Mouse (Mus musculus) telencephalon, adult 2 months (tissue): ENCODE measurements around the gene Klf3.
A peak's percentile ranks its signal among the peaks of the same experiment; 100 is the strongest.

Experiments
- DNase-seq: peaks from one replicate; pipeline ENCODE4 v3.0.0-alpha.2; 2011; ENCODE audit warnings: low read depth, low spot score

Gene Klf3

DNA sequence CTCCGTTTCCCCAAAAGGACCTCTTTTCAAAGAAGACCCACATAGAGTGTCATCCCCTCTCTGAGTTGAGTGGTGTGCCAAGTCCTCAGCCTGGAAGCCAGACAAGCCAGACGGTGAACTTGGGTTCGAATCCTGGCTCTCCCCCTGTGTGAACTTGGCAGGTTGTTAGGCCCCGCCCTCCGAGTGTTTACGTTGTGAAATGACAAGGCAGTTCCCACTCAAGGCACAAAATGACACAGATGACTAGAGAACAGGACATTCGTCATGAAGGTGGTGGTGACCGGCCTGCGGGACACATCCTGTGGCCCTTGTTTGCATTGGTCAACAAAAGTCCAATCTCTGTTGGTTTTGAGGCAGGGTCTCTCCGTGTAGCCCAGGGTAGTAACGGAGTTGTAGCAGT is 6.7 kb downstream of the Klf3 start:
- DNase-seq: no peak

DNA sequence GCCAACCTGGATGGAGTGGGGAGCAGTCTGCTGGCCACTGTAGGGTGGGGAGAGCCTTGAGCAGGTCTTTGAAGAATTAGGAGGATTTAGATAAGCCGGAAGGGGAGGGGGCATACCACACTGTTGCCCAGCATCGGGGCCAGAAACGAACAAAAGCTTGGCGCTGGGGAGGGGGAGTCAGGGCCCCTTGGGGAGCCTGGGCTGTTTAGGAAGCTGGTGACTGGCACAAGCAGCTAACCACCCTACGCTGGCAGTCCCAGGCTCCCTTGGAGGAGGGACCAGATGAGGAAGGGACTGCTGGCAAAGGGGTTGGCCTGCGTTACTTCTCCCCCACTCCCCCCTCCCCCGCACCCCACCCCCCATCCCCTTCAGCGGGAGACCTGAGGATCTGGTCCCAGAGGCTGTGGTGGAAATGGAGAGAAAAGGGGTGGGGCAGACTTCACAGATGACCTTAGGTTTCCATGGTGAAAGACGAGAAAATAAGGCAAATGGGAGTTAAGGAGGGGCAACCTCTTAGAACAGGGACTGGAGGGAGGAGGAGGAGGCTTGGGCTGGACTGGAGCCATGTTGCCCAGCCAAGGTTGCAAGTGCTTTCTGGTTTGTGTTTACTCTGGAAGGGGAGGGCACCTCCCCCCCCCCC is 7.8 kb downstream of the Klf3 start:
- DNase-seq: no peak

DNA sequence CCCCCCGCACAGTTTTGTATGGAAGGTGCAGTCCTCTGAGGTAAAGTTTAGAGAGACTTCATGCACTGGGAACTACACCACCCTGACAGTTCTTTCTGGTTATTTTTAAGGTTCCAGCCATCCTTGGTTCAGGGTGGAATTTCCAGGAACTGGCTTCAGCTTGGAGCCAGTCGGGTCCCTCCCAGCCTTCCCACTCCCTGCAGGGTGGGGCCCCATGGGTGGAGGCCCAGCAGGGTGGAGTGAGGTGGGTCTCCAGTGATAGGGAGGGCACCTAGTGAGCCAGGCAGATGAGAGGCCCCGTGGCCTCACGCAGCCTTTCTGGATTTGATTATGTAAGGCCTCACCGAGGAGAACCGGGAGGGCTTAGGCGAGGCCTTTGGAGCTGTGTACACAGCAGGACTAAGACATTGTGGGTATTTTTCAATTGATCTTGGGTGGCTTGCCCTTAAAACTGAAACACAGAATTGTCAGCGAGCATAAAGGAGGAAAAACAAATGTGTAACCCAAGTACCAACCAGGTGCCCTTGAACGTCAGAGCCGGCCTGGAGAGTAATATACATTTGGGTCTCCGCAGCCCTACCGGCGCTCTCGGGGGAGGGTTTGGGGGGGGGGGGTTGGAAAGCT is 8.4 kb downstream of the Klf3 start:
- DNase-seq: no peak

DNA sequence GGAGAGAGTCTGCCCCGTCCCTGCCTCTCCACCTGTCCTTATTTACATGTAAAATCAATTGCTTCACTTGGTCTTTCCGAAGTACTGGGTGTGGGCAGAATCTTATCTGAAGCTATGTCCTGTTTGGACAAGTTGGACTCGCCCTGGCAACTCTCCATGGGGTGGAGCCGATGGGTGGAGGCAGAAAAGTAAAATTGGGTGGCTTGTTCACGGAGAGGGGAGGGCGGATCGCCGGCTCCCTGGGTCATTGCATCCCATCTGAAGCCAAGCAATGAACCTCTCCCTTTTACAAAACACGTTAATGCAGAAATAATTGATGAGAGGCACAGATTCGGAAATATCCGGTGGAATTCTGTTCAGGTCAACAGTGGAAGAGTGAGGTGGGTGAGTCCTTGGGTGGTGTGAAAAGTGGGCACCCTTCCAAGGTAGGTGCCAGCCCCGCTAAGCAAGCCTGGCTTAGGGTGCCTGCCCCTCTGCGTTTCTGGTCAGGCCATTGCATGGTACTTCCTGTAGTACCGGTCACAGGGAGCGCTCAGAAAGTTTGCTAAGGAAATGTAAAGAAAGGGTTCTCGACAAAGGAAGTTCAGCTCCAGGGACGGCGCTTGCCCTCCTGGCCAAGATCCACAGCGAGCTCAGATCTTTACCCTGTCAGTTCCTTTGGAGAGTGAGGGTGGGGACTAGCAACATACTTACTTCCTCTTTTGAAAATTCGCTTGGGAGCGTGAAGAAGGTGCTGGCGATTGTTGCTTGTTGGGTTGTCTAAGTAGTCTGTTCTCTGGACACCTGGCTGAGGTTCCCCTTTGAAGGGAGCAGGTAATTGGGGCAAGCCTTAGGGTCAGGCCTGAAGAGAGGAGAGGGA is 9.2 kb downstream of the Klf3 start:
- no peak for DNase-seq

DNA sequence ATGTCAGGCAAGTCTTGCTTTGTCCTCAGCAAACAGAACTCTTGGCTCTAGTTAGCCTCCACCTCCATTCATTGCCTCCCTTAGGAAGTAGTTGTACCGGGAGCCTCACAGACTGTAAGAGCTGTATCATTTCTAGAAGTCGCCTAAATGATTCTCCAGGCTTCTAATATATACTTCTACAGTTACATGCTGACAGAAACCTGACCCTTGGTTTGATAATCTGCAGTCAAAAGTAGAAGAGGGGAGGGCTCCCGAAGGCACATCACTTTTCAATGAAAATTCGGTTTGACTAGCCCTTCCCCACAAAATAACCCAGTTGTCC is 9.8 kb downstream of the Klf3 start:
- no peak for DNase-seq

DNA sequence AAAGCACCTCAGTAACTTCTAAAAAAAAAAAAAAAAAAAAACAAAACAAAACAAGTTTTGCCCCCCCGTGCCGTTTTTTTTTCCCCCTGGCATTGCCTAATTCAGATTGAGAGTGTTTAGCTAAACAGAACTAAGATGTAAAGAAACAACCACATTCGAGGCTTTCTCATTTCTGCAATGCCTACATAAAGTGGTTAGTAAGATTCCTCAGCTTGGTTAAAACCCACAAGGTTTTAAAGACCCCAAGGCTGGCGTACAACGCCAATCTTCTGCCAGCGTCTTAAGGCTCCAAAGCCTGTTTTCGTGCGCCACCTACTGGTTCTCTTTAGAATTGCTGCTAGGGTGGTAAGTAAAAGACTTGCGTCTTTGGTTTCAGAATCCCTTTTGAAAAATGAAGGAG is 10.2 kb downstream of the Klf3 start:
- peak; percentile 82 for DNase-seq

DNA sequence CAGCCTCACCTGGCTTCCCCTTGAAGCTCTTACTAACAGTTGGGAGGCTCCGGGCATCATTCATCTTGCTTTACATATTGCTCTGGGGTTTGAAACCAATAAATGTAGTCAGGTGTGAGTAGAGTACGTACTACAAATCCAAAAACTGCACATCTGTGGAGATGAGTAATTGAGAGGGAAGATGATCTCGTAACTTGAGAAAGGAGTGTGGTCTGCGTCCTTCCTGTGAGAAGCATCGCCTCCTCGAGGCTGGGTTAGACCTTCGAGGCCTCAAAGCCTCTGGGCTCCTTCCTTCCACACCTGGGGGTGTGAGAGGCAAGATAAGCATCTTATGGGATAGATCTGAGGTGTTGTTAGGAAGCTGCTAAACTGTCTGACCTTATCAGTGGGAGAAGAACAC is 11.2 kb downstream of the Klf3 start:
- DNase-seq: no peak

DNA sequence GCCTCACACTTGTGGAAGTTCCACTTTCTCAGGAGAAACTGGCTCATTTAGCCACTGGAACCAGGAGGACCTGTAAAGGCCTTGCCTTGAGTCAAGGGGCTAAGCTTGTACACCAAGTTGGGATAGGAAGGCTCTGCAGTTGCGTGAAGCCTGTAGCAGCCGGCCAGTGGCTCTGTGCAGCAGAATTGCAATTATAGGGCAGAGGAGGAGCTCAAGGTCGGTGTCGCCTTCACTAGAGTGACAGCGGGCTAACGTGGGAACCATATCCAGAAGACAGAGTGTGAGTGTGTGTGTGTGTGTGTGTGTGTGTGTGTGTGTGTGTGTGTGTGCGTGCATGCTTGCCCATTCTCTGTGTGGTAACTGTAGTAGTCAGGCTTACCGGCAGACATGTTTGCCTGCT is 12.4 kb downstream of the Klf3 start:
- DNase-seq: no peak

DNA sequence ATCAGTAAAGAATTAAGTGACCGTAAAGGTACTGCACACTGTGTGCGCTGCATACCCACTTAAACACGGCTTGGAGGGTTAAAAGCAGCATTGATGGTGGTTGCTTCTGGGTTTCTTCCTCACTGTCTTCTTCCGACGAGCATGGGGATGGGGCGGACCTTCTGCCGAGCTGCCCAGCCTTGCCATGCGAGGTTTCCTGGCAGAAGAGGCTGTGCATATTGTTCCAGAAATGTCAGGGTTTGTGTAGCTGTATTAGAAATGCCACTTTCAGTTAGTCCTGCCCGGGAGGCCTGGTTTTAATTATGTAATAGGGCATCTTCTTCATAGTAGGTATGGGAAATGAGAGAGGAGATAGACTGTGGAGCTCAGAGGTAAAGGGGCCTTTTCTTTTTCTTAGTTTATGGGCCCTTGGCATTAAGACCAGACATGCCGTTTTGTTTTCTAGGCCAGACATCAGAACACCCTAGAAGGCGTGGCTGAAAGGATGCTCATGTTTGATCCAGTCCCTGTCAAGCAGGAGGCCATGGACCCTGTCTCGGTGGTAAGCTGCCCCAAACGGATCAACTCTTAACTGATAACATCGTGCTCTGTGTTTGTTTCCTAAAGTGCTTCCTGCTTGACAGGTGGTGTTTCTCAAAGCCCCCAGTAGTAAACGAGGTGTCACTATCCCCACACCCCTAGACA is 13.2 kb downstream of the Klf3 start:
- DNase-seq: no peak

DNA sequence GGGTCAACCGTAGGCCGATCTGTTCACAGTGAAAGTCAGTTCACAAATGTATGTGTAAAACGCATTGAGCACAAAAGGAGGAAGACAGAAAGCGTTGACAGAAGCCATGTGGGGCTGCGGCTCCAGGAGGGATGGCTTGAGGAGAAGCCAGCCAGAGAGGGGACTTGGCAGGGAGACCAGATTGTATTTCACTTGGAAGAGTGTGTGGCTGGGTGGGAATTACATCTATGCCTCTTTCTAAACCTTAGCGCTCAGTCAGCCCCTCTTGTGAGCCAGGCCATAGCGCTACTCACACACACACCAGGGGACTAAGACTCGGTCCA is 13.7 kb downstream of the Klf3 start:
- no peak for DNase-seq

DNA sequence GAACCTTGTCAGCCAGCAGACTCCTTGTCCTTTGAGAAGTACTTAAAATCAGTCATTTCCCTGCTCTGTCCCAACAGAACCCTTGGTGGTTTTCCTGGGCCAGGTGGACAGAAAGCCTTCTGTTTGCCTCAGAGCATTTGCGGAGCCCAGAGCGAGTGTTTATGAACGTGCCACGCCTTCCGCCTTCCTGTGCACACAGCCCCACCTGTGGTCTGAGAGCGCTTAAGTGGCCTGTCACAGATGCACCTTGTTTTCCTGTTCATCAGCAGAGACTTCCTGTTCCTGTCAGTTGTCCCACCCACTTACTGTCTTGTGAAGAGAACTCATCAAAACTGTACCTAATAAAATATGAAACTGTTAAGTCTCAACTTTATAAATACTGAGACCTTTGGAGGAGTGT is 16.2 kb downstream of the Klf3 start:
- no peak for DNase-seq

DNA sequence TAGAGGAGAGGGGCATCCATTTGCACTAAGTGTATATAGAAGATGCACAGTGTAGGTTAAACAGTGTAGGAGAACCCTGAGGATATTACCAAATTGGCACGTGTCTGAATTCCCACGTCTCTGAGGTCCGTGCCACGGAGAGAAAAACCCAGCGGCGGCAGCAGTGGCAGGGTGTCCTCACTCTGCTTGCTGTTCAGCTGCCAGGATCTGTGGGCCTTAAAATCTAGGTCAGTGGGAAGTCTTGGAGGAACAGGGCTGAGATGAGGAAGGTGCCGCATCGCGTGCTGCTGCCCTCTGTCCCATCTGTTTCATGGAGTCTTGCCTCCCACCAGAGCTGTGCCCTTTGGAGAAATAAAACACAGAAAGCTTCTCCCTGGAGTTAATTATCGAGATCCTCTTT is 16.9 kb downstream of the Klf3 start:
- no peak for DNase-seq

DNA sequence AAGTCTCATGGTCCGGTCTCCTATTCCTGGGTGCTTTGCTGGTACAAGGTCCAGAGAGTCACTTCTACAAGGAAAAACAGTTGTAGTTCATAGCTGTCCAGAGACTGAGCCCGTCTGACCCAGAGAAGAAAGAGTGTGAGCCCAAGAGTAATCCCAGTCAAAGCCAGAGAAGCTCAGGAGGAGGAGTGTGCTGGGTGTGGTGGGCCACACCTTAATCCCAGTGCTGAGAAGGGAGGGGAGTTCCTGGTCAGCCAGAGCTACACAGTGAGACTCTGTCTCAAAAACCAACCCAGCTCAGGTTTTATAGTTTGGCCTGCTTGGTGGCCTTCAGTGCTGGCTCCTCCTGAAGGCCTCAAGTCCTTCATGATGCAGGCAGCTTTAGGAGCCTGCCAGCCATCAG is 18.1 kb downstream of the Klf3 start:
- no peak for DNase-seq

DNA sequence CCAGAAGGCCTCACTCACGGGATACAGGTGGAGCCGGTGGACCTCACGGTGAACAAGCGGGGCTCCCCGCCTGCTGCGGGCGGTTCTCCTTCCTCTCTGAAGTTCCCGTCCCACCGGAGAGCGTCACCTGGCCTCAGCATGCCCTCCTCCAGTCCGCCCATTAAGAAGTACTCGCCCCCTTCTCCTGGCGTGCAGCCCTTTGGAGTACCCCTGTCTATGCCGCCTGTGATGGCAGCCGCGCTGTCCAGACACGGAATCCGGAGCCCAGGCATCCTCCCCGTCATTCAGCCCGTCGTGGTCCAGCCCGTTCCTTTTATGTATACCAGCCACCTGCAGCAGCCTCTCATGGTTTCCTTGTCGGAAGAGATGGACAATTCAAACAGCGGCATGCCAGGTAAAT is 18.8 kb downstream of the Klf3 start:
- no peak for DNase-seq

DNA sequence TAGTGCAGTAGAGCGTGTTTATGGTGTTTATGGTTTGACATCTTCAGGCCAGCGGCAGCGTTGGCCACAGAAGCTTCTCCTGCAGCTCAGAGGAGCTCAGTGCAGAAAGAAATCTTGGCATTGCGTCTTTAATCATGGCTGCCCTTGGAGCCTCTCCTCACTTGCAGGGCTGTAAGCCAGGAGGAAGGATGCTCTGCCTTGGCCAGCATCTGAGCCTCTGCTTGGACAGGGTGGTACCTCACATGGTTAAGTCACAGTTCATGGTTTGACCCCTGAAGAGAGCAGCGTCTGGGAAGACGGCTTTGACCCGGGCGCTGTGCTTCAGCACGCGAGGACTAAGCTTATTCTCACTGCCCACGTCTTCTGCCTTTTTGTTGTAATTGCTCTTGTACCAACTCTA is 20.2 kb downstream of the Klf3 start:
- no peak for DNase-seq

DNA sequence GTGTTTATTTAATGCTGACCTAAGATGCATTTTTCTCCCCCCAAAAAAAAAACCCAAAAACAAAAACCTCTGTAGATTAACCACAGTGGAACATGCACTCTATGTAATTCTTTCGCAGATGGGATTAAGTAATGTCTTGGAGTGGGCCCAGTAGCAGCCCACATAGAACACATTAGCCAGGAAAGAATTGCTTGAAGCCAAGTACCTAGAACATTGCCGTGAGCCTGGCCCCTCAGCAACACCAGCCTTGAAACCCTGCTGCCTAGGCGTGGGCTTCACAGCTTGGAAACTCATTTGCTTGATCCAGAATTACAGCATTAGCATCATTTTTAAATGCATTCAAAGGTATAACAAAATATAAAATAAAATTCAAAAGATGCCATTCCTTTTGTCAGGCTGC is 21.6 kb downstream of the Klf3 start:
- peak; percentile 72 for DNase-seq

DNA sequence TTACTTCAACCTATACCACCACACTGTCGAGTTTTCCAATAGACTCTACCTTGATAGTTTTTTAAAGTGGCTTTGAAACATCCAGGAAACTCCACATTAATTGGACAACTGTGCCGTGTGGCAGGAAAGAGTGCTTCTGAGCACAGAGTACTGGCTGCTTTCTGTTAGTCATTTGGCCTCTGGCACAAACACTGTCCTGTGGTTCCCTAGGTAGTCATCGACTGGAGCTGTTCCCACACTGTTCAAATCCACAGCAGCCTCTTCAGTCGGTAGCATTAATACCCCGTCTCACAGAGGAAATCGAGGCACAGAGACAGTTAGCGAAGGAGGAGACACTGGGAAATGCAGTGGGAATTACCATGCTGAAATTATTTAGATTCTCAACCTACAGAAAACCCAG is 22.3 kb downstream of the Klf3 start:
- no peak for DNase-seq

DNA sequence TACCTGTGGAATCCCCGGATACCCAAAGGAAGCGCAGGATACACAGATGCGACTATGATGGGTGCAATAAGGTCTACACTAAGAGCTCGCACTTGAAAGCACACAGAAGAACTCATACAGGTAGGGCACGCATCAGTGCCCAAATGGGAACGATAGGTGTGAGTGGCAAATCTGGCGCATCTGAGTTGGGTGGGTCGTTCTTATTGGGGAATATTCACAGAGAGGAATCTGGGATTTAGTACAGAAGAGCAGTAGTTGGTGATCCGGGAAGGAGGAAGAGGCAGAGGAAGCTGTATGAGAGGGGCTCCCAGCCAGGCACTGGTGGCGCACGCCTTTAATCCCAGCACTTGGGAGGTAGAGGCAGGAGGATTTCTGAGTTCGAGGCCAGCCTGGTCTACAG is 24.0 kb downstream of the Klf3 start:
- no peak for DNase-seq

DNA sequence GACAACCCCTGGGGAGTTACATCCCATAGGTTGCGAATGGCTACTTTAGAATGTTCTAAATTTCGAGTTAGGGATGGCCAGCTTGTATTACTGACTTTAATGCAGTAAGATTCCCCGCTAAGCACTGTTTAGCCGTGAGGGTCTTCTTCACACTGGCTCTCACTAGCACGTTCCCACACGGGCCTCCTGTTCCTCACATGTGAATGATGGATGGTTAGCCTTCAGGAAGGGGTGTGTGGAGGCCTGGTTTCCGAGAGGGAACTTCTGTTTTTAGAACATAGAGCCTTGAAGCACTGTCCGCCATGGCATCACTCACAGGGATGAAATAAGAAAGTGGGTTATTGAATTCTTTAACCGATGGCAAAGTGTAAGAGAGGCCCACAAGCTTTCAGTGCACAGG is 25.1 kb downstream of the Klf3 start:
- no peak for DNase-seq

DNA sequence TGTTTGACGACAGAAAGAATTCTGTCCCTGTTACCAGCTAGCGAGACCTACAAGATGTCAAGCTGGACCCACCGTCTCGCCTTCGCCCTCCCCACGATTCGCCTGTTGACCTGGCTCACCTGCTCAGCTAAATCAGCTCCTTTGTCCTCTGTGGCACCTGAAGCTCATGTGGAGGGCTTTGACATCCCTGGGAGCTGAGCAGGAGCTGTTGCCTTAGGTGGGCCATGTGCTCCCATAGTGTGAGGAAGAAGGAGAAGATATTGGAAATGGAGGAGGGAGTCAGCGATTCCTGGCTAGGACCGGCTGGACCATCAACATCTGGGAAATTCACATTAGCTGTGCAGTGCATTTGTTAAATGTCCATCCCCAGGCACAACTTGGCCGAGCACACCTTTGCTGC is 26.4 kb downstream of the Klf3 start:
- no peak for DNase-seq

DNA sequence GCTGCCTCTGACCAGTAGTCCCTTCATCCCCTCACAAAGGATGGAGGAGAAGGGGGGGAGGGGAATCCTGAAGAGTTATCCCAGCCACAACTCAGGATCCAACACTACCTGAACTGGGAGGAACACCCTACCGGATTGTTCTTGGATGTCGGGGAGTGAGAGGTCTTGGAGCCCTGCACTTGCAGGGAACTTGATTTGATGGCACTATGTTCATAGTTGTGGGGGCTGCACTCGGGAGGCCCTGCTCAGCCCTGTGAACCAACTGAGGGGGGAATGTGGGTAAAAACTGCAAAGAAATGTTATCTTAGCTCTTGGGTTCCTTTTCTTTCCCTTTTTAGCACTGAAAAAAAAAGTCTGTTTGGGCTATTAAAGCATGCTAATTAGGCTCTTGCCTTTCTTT is 27.6 kb downstream of the Klf3 start:
- no peak for DNase-seq

DNA sequence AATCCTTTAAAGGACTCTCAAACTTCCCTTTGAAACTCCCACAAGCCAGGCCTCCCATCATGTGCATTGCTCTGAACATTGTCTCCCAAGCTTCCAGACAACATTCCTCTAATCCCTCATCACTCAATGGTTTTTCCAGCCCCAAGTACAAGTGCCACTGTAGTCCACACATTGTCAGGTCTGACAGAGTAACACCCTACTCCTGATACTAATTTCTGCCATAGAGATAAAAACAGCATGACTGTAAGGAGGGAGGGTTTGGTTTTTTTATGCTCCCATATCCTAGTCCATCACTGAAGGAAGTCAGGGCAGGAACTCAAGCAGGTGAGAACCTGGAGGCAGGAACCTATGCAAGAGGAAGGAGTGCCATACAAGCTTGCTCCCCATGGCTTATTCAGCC is 30.2 kb downstream of the Klf3 start:
- no peak for DNase-seq

DNA sequence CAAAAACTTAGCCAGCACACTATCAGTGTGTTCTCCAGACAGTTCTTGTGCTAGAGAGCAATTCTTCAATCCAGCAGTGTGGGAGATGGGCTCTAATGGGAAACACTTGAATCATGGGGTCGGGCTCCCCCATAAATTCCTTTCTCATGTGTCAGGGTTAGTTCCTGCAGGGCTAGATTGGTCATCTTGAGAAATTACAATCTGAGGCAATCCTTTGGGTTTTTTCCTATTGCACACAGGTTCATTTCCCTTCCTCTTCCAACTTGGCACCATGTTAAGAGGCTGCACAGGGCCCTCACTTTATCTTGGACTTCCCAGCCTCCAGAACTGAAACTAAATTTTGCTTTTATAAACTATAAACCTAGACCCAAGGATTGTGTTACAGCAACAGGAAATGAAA is 31.0 kb downstream of the Klf3 start:
- DNase-seq: no peak
